Mouse (Mus musculus): ENCODE measurements around the gene Adra1d.

- TF ChIP-seq CTCF (IDR thresholded peaks at IDR 0.05; ENCODE audit: low read depth) (no peak), EP300 (optimal IDR thresholded peaks at IDR 0.05) (no peak)
Measured at GRCm38 (mm10) chr2:131520743-131521142, 41.3 kb downstream of the Adra1d start.
